Mouse (Mus musculus): Measurements from ENCODE around the gene Ltc4s. TPM values are rescaled to one million over a fixed set of nuclear protein-coding genes. Genes with fewer than 3 reads are reported as not detected.

The Ltc4s gene
- total and polyA plus RNA-seq, 2 experiments from 2014 or later: 5.3 to 21.3 TPM

- Histone ChIP-seq H3K27me3 (ENCODE audit: insufficient read depth, low read length) (peaks cover 3% of the 10 kb centered on the region; the same call in 1 of the 2 replicates), H3K27ac (ENCODE audit: low read depth, low read length) (no peak overlapping the region), H3K4me1 (ENCODE audit: insufficient read depth, low read length) (0 out of 2 replicates have a peak, but pooled peaks cover 5% of the 10 kb centered on the region), H3K36me3 (ENCODE audit: insufficient read depth, low read length) (peaks cover 34% of the 10 kb centered on the region), H3K9me3 (ENCODE audit: low read length) (no peaks in the 10 kb centered on the region), H3K4me3 (ENCODE audit: low read depth, low read length) (peak overlapping the region; percentile 58), H3K9ac (replicated peaks; ENCODE audit: low read length, poor library complexity, severe bottlenecking) (peak overlapping the region; percentile 55), H3K4me2 (ENCODE audit: low read depth, low read length, poor library complexity, severe bottlenecking) (peak overlapping the region; percentile 97)
- ATAC-seq (ENCODE audit: low FRiP score): peak; percentile 77
- under 1% methylated on average over 15 of the region's 27 CpGs for WGBS
- DNase-seq (ENCODE audit: low spot score): peak; percentile 93
- peak; percentile 58 for TF ChIP-seq CTCF (IDR thresholded peaks at IDR 0.05)
These were observed 1.9 kb downstream of the Ltc4s start for GRCm38 (mm10) chr11:50236540-50236936.

GRCm38 (mm10) chr11:50234606-50235005 lies 3.8 kb downstream of the Ltc4s start:
- ATAC-seq (ENCODE audit: low FRiP score): no peak
- no peak for TF ChIP-seq CTCF (IDR thresholded peaks at IDR 0.05)
- WGBS: 96% methylated on average over 25 of the region's 25 CpGs

GRCm38 (mm10) chr11:50233993-50234392 lies 4.4 kb downstream of the Ltc4s start:
- Histone ChIP-seq H3K36me3 (ENCODE audit: insufficient read depth, low read length) (peaks cover 34% of the 10 kb centered on the region), H3K9ac (replicated peaks; ENCODE audit: low read length, poor library complexity, severe bottlenecking) (no peak overlapping the region), H3K27me3 (ENCODE audit: insufficient read depth, low read length) (peaks cover 3% of the 10 kb centered on the region; the same call in 1 of the 2 replicates), H3K4me1 (ENCODE audit: insufficient read depth, low read length) (peaks cover 8% of the 10 kb centered on the region; the same call in 1 of the 2 replicates), H3K9me3 (ENCODE audit: low read length) (no peaks in the 10 kb centered on the region), H3K27ac (ENCODE audit: low read depth, low read length) (no peak overlapping the region), H3K4me3 (ENCODE audit: low read depth, low read length) (no peak overlapping the region), H3K4me2 (ENCODE audit: low read depth, low read length, poor library complexity, severe bottlenecking) (no peak overlapping the region)
- no peak; the same call in 1 of the 2 replicates for TF ChIP-seq CTCF (IDR thresholded peaks at IDR 0.05)
- no peak for DNase-seq (ENCODE audit: low spot score)
- 84% methylated on average over 11 of the region's 11 CpGs for WGBS
- ATAC-seq (ENCODE audit: low FRiP score): no peak

More at GRCm38 (mm10) chr11:50234606-50235005, 3.8 kb downstream of the Ltc4s start:
- no peak overlapping the region for H3K4me3 ChIP-seq (ENCODE audit: low read depth, low read length)
- H3K36me3 ChIP-seq (ENCODE audit: insufficient read depth, low read length): peaks cover 34% of the 10 kb centered on the region
- H3K9ac ChIP-seq (replicated peaks; ENCODE audit: low read length, poor library complexity, severe bottlenecking): no peak overlapping the region
- peaks cover 3% of the 10 kb centered on the region; the same call in 1 of the 2 replicates for H3K27me3 ChIP-seq (ENCODE audit: insufficient read depth, low read length)
- no peaks in the 10 kb centered on the region for H3K9me3 ChIP-seq (ENCODE audit: low read length)
- DNase-seq (ENCODE audit: low spot score): no peak
- H3K27ac ChIP-seq (ENCODE audit: low read depth, low read length): no peak overlapping the region
- 0 out of 2 replicates have a peak, but pooled peaks cover 8% of the 10 kb centered on the region for H3K4me1 ChIP-seq (ENCODE audit: insufficient read depth, low read length)
- no peak overlapping the region for H3K4me2 ChIP-seq (ENCODE audit: low read depth, low read length, poor library complexity, severe bottlenecking)

GRCm38 (mm10) chr11:50233022-50233421 lies 5.4 kb downstream of the Ltc4s start:
- WGBS: 97% methylated on average over 13 of the region's 13 CpGs
- Histone ChIP-seq H3K4me1 (ENCODE audit: insufficient read depth, low read length) (peaks cover 8% of the 10 kb centered on the region; the same call in 1 of the 2 replicates), H3K4me2 (ENCODE audit: low read depth, low read length, poor library complexity, severe bottlenecking) (no peak overlapping the region), H3K4me3 (ENCODE audit: low read depth, low read length) (no peak overlapping the region), H3K9me3 (ENCODE audit: low read length) (no peaks in the 10 kb centered on the region), H3K9ac (replicated peaks; ENCODE audit: low read length, poor library complexity, severe bottlenecking) (no peak overlapping the region), H3K27ac (ENCODE audit: low read depth, low read length) (no peak overlapping the region), H3K27me3 (ENCODE audit: insufficient read depth, low read length) (no peaks in the 10 kb centered on the region; the same call in 1 of the 2 replicates), H3K36me3 (ENCODE audit: insufficient read depth, low read length) (peaks cover 34% of the 10 kb centered on the region)
- ATAC-seq (ENCODE audit: low FRiP score): no peak
- TF ChIP-seq CTCF (IDR thresholded peaks at IDR 0.05): no peak
- no peak for DNase-seq (ENCODE audit: low spot score)

- 23% methylated on average over 8 of the region's 8 CpGs for WGBS
- Histone ChIP-seq H3K4me2 (ENCODE audit: low read depth, low read length, poor library complexity, severe bottlenecking) (no peak overlapping the region), H3K9ac (replicated peaks; ENCODE audit: low read length, poor library complexity, severe bottlenecking) (no peak overlapping the region), H3K36me3 (ENCODE audit: insufficient read depth, low read length) (peaks cover 34% of the 10 kb centered on the region), H3K27ac (ENCODE audit: low read depth, low read length) (no peak overlapping the region), H3K4me3 (ENCODE audit: low read depth, low read length) (no peak overlapping the region), H3K4me1 (ENCODE audit: insufficient read depth, low read length) (peaks cover 15% of the 10 kb centered on the region; the same call in 1 of the 2 replicates), H3K27me3 (ENCODE audit: insufficient read depth, low read length) (no peaks in the 10 kb centered on the region), H3K9me3 (ENCODE audit: low read length) (no peaks in the 10 kb centered on the region)
- DNase-seq (ENCODE audit: low spot score) (peak; percentile 87), ATAC-seq (ENCODE audit: low FRiP score) (peak; percentile 45; the same call in 1 of the 2 replicates)
- peak; percentile 78 for TF ChIP-seq CTCF (IDR thresholded peaks at IDR 0.05)
These were observed 7.0 kb downstream of the Ltc4s start for GRCm38 (mm10) chr11:50231411-50231810.

- peak overlapping the region; percentile 43; the same call in 1 of the 2 replicates for H3K27ac ChIP-seq (ENCODE audit: low read depth, low read length)
- 29% methylated on average over 45 of the region's 45 CpGs for WGBS
- no peak for DNase-seq (ENCODE audit: low spot score)
- no peak overlapping the region; the same call in 1 of the 2 replicates for H3K4me2 ChIP-seq (ENCODE audit: low read depth, low read length, poor library complexity, severe bottlenecking)
- H3K36me3 ChIP-seq (ENCODE audit: insufficient read depth, low read length): peaks cover 34% of the 10 kb centered on the region
- ATAC-seq (ENCODE audit: low FRiP score): no peak; the same call in 1 of the 2 replicates
- H3K4me3 ChIP-seq (ENCODE audit: low read depth, low read length): no peak overlapping the region
- peaks cover 18% of the 10 kb centered on the region; the same call in 1 of the 2 replicates for H3K4me1 ChIP-seq (ENCODE audit: insufficient read depth, low read length)
- no peak overlapping the region for H3K9ac ChIP-seq (replicated peaks; ENCODE audit: low read length, poor library complexity, severe bottlenecking)
- H3K27me3 ChIP-seq (ENCODE audit: insufficient read depth, low read length): no peaks in the 10 kb centered on the region
- no peaks in the 10 kb centered on the region for H3K9me3 ChIP-seq (ENCODE audit: low read length)
- TF ChIP-seq CTCF (IDR thresholded peaks at IDR 0.05): no peak
These were observed 7.7 kb downstream of the Ltc4s start for GRCm38 (mm10) chr11:50230481-50231304.

All from midbrain, postnatal 0 days (tissue).